In the genomic region with DNA sequence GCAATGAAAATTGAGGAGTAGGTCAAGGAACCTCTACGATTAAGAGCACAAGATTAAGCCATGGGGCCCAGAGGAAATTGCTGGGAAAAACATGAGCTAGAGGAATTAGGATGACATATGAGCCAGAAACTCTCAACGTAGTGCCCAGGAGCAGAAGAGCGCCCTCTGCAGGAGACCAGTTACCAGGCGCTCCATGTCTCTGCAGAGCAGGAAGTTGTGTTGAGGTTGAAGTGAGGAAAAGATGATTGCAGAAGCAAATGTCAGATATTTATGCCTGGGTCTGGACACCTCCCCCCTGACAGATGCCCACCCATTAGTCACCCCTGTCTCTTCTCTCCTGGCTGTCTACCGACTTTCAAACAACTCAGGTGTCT, we compare ENCODE assay signal across 12 mouse cellular contexts.
A peak's percentile ranks its signal among the peaks of the same experiment; 100 is the strongest.
DNase-seq lines count a peak whose midpoint lies in the region; ATAC-seq and TF ChIP-seq lines count a peak whose summit lies in the region.
"Had no signal": no experiment of that assay in that cellular context is flagged by ENCODE, and none has a peak within 500 bp of the region (broad histone marks: within the 10 kb centered on the region; RNA-seq: fewer than 3 reads in every experiment).

No protein-coding gene starts in this region.

- H3K9me3 ChIP-seq in kidney, embryonic 16.5 days (ENCODE audit: low read length) = no peaks in the 10 kb centered on the region
- no peaks in the 10 kb centered on the region for H3K9me3 ChIP-seq in CH12.LX (replicated peaks; ENCODE audit: low read length)
- no peaks in the 10 kb centered on the region for H3K9me3 ChIP-seq in embryonic facial prominence, embryonic 11.5 days (replicated peaks; ENCODE audit: control insufficient read depth, low read length)
- H3K9me3 ChIP-seq: heart, embryonic 13.5 days; hindbrain, embryonic 15.5 days; limb, embryonic 12.5 days had no signal

- H3K79me2 ChIP-seq in CH12.LX (replicated peaks; ENCODE audit: control insufficient read depth, extremely low read depth, insufficient read depth, poor library complexity, severe bottlenecking) = no peaks in the 10 kb centered on the region

- 0 out of 2 replicates have a peak, but pooled peaks have one; percentile 32 for ATAC-seq in kidney, embryonic 16.5 days (ENCODE audit: low FRiP score, low TSS enrichment)
- ATAC-seq in embryonic facial prominence, embryonic 11.5 days (replicated peaks; ENCODE audit: insufficient number of reproducible peaks, low FRiP score, low TSS enrichment, low read depth) = no peak

- in situ Hi-C loops in CH12.LX (cut with MboI; ENCODE audit: low pct_ligation_motif_present, low pct_unique_long_range_greater_than_20kb, low sequenced_read_pairs) = no loop called here

- H3K27ac ChIP-seq in kidney, embryonic 16.5 days (ENCODE audit: low read length) = no peak overlapping the region
- no peak overlapping the region for H3K27ac ChIP-seq in CH12.LX (ENCODE audit: insufficient read depth, low read depth)
- no peak overlapping the region for H3K27ac ChIP-seq in embryonic facial prominence, embryonic 11.5 days (replicated peaks; ENCODE audit: low read depth, low read length)
- H3K27ac ChIP-seq: hindbrain, embryonic 15.5 days; limb, embryonic 12.5 days had no signal

- no peaks in the 10 kb centered on the region for H3K36me3 ChIP-seq in kidney, embryonic 16.5 days (ENCODE audit: insufficient read depth, low read length)
- no peaks in the 10 kb centered on the region for H3K36me3 ChIP-seq in CH12.LX (replicated peaks in 1 of 2; ENCODE audit: control insufficient read depth in 1 of 2, insufficient read depth in 1 of 2, low read length in 1 of 2)
- H3K36me3 ChIP-seq in embryonic facial prominence, embryonic 11.5 days (replicated peaks; ENCODE audit: control insufficient read depth, insufficient read depth, low read depth, low read length) = no peaks in the 10 kb centered on the region
- H3K36me3 ChIP-seq: heart, embryonic 13.5 days; limb, embryonic 12.5 days had no signal

- 0 out of 2 replicates have a peak, but pooled peaks cover 2% of the 10 kb centered on the region for H3K4me1 ChIP-seq in kidney, embryonic 16.5 days (ENCODE audit: insufficient read depth, low read length)
- H3K4me1 ChIP-seq in CH12.LX (ENCODE audit: control insufficient read depth in 1 of 2, insufficient read depth in 2 of 2) = peaks cover 0 to 6% of the 10 kb centered on the region in 2 experiments; a peak in 2 of 4 replicates
- no peaks in the 10 kb centered on the region for H3K4me1 ChIP-seq in embryonic facial prominence, embryonic 11.5 days (ENCODE audit: control insufficient read depth, insufficient read depth, low read length)
- H3K4me1 ChIP-seq: hindbrain, embryonic 15.5 days; limb, embryonic 12.5 days had no signal

- no peak overlapping the region for H3K9ac ChIP-seq in kidney, embryonic 16.5 days (replicated peaks; ENCODE audit: low read length)
- no peak overlapping the region for H3K9ac ChIP-seq in CH12.LX (ENCODE audit: insufficient read depth, low read depth)
- H3K9ac ChIP-seq in embryonic facial prominence, embryonic 11.5 days (replicated peaks; ENCODE audit: low read length) = no peak overlapping the region
- H3K9ac ChIP-seq: heart, embryonic 13.5 days; hindbrain, embryonic 15.5 days; limb, embryonic 12.5 days had no signal

- DNase-seq in kidney, adult 9 months = no peak
- DNase-seq in 416B (ENCODE audit: low read depth) (peak; percentile 28), CH12.LX (ENCODE audit: extremely low read depth) (no peak)
- peak; percentile 49 for DNase-seq in embryonic facial prominence, embryonic 11.5 days (ENCODE audit: low spot score)
- no peak for DNase-seq in left cerebral cortex, adult 8-10 months (ENCODE audit: low spot score in 2 of 2)
- no peak for DNase-seq in cerebellum, adult 9-11 months
- DNase-seq: thymus, postnatal 14 days had no signal

- TF ChIP-seq EP300 in CH12.LX (IDR thresholded peaks at IDR 0.05; ENCODE audit: low read length) = no peak

- H3K27me3 ChIP-seq in kidney, embryonic 16.5 days (ENCODE audit: insufficient read depth, low read length) = no peaks in the 10 kb centered on the region
- no peaks in the 10 kb centered on the region for H3K27me3 ChIP-seq in CH12.LX (replicated peaks)
- H3K27me3 ChIP-seq in embryonic facial prominence, embryonic 11.5 days (ENCODE audit: control insufficient read depth, insufficient read depth, low read length) = no peaks in the 10 kb centered on the region
- H3K27me3 ChIP-seq: heart, embryonic 13.5 days; hindbrain, embryonic 15.5 days; limb, embryonic 12.5 days had no signal

- no peak for TF ChIP-seq POLR2A in CH12.LX (IDR thresholded peaks at IDR 0.05; ENCODE audit: low read depth, low read length)

- H3K4me3 ChIP-seq in kidney, embryonic 16.5 days (ENCODE audit: low read length) = no peak overlapping the region
- H3K4me3 ChIP-seq in CH12.LX (replicated peaks in 1 of 3; ENCODE audit: low read depth in 2 of 3, low read length in 2 of 3, poor library complexity in 1 of 3) = no peak overlapping the region
- no peak overlapping the region for H3K4me3 ChIP-seq in embryonic facial prominence, embryonic 11.5 days (ENCODE audit: low read depth, low read length)
- H3K4me3 ChIP-seq: heart, embryonic 13.5 days; hindbrain, embryonic 15.5 days; limb, embryonic 12.5 days; myocyte had no signal

- 59% methylated on average over 5 of the region's 5 CpGs for WGBS in kidney, embryonic 16.5 days
- 70% methylated on average over 5 of the region's 5 CpGs for WGBS in embryonic facial prominence, embryonic 11.5 days

- no peak overlapping the region for H3K4me2 ChIP-seq in kidney, embryonic 16.5 days (replicated peaks; ENCODE audit: low read depth, low read length)
- no peak overlapping the region for H3K4me2 ChIP-seq in CH12.LX (ENCODE audit: insufficient read depth, low read depth, poor library complexity, severe bottlenecking)
- no peak overlapping the region for H3K4me2 ChIP-seq in embryonic facial prominence, embryonic 11.5 days (ENCODE audit: low read depth, low read length)
- H3K4me2 ChIP-seq: heart, embryonic 13.5 days; hindbrain, embryonic 15.5 days; limb, embryonic 12.5 days had no signal

- dilution Hi-C loops in CH12.LX (cut with MboI; ENCODE audit: extremely low pct_ligation_motif_present, extremely low pct_unique_long_range_greater_than_20kb, low sequenced_read_pairs) = no loop called here

- TF ChIP-seq CTCF in CH12.LX (conservative IDR thresholded peaks at IDR 0.05 in 1 of 2, IDR thresholded peaks at IDR 0.05 in 1 of 2; ENCODE audit: low read depth in 2 of 2, low read length in 2 of 2) = peak; percentile 23 to 41; a peak in 2 of 4 replicates

- no peak for TF ChIP-seq RAD21 in CH12.LX (IDR thresholded peaks at IDR 0.05; ENCODE audit: low read depth, low read length)

TF ChIP-seq in CH12.LX, 34 proteins besides CTCF, POLR2A, EP300 and RAD21:
- TF ChIP-seq ELF1 (IDR thresholded peaks at IDR 0.05; ENCODE audit: low read depth, low read length) (no peak), MAX (IDR thresholded peaks at IDR 0.05; ENCODE audit: low read length) (no peak), HCFC1 (IDR thresholded peaks at IDR 0.05; ENCODE audit: low read depth, low read length) (no peak)

Comparison
In these comparisons a context has a peak if more than half of its experiments do, and no peak if none do; other contexts are left out.
1. DNase-seq: peak in 416B (single experiment) and embryonic facial prominence, embryonic 11.5 days (single experiment); none in kidney, adult 9 months (single experiment), CH12.LX (single experiment), left cerebral cortex, adult 8-10 months (0 of 2) and cerebellum, adult 9-11 months (single experiment).